ENCODE assay signal across 8 mouse cellular contexts in genomic region chr13:91460621-91461284, GRCm38 (mm10). TPM values are rescaled to one million over a fixed set of nuclear protein-coding genes. Genes with fewer than 3 reads are reported as not detected.
A peak's percentile ranks its signal among the peaks of the same experiment; 100 is the strongest.
DNase-seq lines count a peak whose midpoint lies in the region; ATAC-seq lines count a peak whose summit lies in the region.

No protein-coding gene starts in this region.

- peak overlapping the region; percentile 93 for H3K9ac ChIP-seq in hindbrain, embryonic 12.5 days

- peaks cover 18% of the 10 kb centered on the region for H3K4me1 ChIP-seq in hindbrain, embryonic 12.5 days

- H3K27me3 ChIP-seq in hindbrain, embryonic 12.5 days = no peaks in the 10 kb centered on the region

- H3K4me3 ChIP-seq in hindbrain, embryonic 12.5 days = peak overlapping the region; percentile 96

- no peaks in the 10 kb centered on the region for H3K9me3 ChIP-seq in hindbrain, embryonic 12.5 days (replicated peaks)

- H3K36me3 ChIP-seq in hindbrain, embryonic 12.5 days = no peaks in the 10 kb centered on the region

- peak; percentile 99 for ATAC-seq in hindbrain, embryonic 12.5 days (ENCODE audit: low FRiP score)

- peak; percentile 98 for DNase-seq in NIH3T3 (ENCODE audit: low read depth)
- peak; percentile 99 for DNase-seq in cerebellum, postnatal 10 days
- peak; percentile 98 to 99 for DNase-seq in frontal cortex, postnatal 10 days (ENCODE audit: low spot score in 2 of 2)
- peak; percentile 99 for DNase-seq in layer of hippocampus, postnatal 14 days (ENCODE audit: low spot score in 2 of 2)
- DNase-seq in lung, postnatal 14 days = peak; percentile 99
- peak; percentile 98 for DNase-seq in retina, adult 2 months (ENCODE audit: low read depth, low spot score)
- peak; percentile 99 to 100 for DNase-seq in thymus, postnatal 36 days

- peak overlapping the region; percentile 98 for H3K27ac ChIP-seq in hindbrain, embryonic 12.5 days

- under 1% methylated on average over 45 of the region's 70 CpGs for whole genome bisulfite sequencing in hindbrain, embryonic 12.5 days

- peak overlapping the region; percentile 87 for H3K4me2 ChIP-seq in hindbrain, embryonic 12.5 days (replicated peaks)

RNA-seq across cellular contexts. Expression of gene Ssbp2, which starts 0.7 kb away (rescaled TPM):
- polyA plus RNA-seq in hindbrain, embryonic 12.5 days (2016; fragmentation: Nextera tagmentation; extraction: Ambion mirVana) = 153 and 159 TPM in 2 replicates
- 10 to 100 TPM; 92.4 to 93.6 TPM for total RNA-seq in layer of hippocampus, postnatal 14 days (2021)

Comparison
In these comparisons a context has a peak if more than half of its experiments do, and no peak if none do; other contexts are left out.
1. Peak in every context shown above with its lines: DNase-seq, ATAC-seq, H3K4me3 ChIP-seq and H3K27ac ChIP-seq.